Mouse (Mus musculus): ENCODE results near the gene Gm7980. TPM values are rescaled to one million over a fixed set of nuclear protein-coding genes. Genes with fewer than 3 reads are reported as not detected.
"Not testable (repeated sequence)": the region's sequence is repeated elsewhere in the genome, so short reads cannot be mapped to it uniquely, and the experiment has no call there.

Gene Gm7980
- not detected in 2 replicates for total RNA-seq (2021)
- long read RNA-seq = 0 reads

DNA sequence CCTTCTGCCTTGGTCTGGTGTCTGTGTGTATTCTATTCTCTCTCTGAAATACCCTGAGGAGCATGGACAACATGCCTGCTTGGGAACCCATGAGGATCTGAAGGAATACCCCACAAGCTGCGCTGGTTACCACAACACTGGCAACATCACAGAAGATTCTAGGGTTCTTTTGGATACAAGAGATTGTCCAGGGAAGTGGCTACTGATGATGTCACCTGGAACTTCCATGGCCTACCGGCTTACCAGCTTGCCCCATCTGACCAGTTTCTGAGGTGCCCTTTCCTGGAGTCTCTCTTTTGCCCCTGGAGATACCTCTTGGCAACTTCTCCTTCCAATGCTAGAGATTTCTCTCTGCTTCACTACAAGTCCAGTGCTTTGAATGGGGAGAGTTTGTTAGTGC lies at the start of gene Gm7980:
Gene Gm7980, minus strand, starts transcription at position 101 of the 400 bp plus-strand sequence.
- not testable (repeated sequence) for DNase-seq

DNA sequence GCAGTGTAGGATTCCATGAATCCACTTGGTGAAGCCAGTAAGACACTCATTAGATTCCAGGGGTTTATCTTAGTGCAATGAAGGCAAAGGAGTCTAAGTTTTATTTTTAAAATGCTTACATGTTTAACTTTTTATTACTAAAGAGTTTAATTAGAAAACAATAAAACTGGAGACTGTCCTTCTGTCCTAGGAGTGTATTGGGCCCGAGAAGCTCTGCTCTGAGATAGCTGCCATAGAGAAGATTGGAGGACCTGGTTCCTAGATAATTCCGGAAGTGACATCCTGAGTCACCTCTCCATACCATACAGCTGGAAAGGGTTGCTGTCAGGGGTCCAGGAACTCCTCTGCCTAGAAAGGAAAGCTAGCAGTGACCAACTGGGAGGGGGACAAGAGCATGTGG lies 36.6 kb upstream of the Gm7980 start, which contains the start of gene 1700024B05Rik:
Gene 1700024B05Rik, plus strand, starts transcription at position 301 of the 400 bp plus-strand sequence.
- not testable (repeated sequence) for DNase-seq

DNA sequence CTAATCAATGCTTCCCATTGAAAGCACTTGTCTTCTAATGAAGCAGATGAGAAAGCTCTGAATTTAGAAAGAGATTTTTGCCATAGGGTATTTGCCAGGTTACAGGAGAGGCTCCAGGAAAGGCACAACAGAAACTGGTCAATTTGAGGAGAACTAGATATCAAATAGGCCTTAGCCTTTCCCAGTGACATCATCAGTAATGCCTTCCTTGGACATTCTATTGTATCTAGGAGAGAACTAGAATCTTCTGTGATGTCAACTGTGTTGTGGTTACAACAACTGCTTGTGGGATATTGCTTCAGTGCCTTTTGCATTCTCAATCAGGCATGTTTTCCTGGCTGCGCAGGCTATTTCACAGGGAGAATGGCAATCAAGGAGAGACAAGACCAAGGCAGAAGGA lies 17.6 kb upstream of the Gm7980 start, which contains the start of gene 1700049E17Rik1:
Gene 1700049E17Rik1, plus strand, starts transcription at position 301 of the 400 bp plus-strand sequence.
- not testable (repeated sequence) for DNase-seq

Other genes with a start within 250 kb of the Gm7980 start
- gene Gm8068, start 205.4 kb downstream of the Gm7980 start, total RNA-seq (2021) = not detected in 2 replicates
- gene Gm7929, start 156.7 kb downstream of the Gm7980 start, total RNA-seq (2021) = not detected in 2 replicates
- gene Gm47189, start 134.8 kb downstream of the Gm7980 start, total RNA-seq (2021) = not detected in 2 replicates
- not detected in 2 replicates for gene 1700049E17Rik1, start 17.7 kb upstream of the Gm7980 start, total RNA-seq (2021)
- gene 1700024B05Rik, start 36.7 kb upstream of the Gm7980 start, total RNA-seq (2021) = not detected in 2 replicates
- gene Gm6401, start 60.6 kb upstream of the Gm7980 start, total RNA-seq (2021) = not detected in 2 replicates
- not detected in 2 replicates for gene Gm3543, start 76.0 kb upstream of the Gm7980 start, total RNA-seq (2021)
- gene Gm7951, start 210.1 kb upstream of the Gm7980 start, total RNA-seq (2021) = not detected in 2 replicates

All from adrenal gland, postnatal 25 days (tissue).